8 mouse cellular contexts compared by ENCODE assay signal in genomic region chr6:51178061-51178791, GRCm38 (mm10).
DNase-seq lines count a peak whose midpoint lies in the region; ATAC-seq and TF ChIP-seq lines count a peak whose summit lies in the region.

No protein-coding gene starts in this region.

- 0 out of 2 replicates have a peak overlapping the region, but pooled peaks have one; percentile 3 for H3K4me3 ChIP-seq in hindbrain, embryonic 16.5 days (ENCODE audit: low read length)
- peak overlapping the region; percentile 51 for H3K4me3 ChIP-seq in liver, embryonic 13.5 days (replicated peaks)
- H3K4me3 ChIP-seq in myocyte = peak overlapping the region; percentile 37

- H3K9me3 ChIP-seq in hindbrain, embryonic 16.5 days (ENCODE audit: control insufficient read depth, low read length) = no peaks in the 10 kb centered on the region
- no peaks in the 10 kb centered on the region for H3K9me3 ChIP-seq in liver, embryonic 13.5 days (replicated peaks)

- DNase-seq in cerebellum, postnatal 4 days (ENCODE audit: low spot score in 2 of 2) = peak; percentile 38 to 79
- peak; percentile 95 for DNase-seq in c-Kit-positive CD71-positive TER-119-negative erythroid progenitor cells, embryonic 14.5 days (ENCODE audit: low read depth)
- peak; percentile 81 for DNase-seq in gastrocnemius, postnatal 10 days
- DNase-seq in liver, embryonic 13.5 days = peak; percentile 89
- DNase-seq in thymus, postnatal 25 days = peak; percentile 69

- no peaks in the 10 kb centered on the region for H3K36me3 ChIP-seq in hindbrain, embryonic 16.5 days (ENCODE audit: control insufficient read depth, insufficient read depth, low read length)
- H3K36me3 ChIP-seq in liver, embryonic 13.5 days = no peaks in the 10 kb centered on the region
- H3K36me3 ChIP-seq in myocyte (ENCODE audit: control insufficient read depth, insufficient read depth) = no peaks in the 10 kb centered on the region

- no peak for TF ChIP-seq POLR2A in myocyte (IDR thresholded peaks at IDR 0.05; ENCODE audit: insufficient read length, low read depth)

- H3K9ac ChIP-seq in hindbrain, embryonic 16.5 days (ENCODE audit: low read depth, low read length) = no peak overlapping the region
- 0 out of 2 replicates have a peak overlapping the region, but pooled peaks have one; percentile 14 for H3K9ac ChIP-seq in liver, embryonic 13.5 days

- no peaks in the 10 kb centered on the region for H3K79me2 ChIP-seq in myocyte (ENCODE audit: control insufficient read depth, insufficient read depth)

- WGBS in hindbrain, embryonic 16.5 days = 1% methylated on average over 32 of the region's 34 CpGs
- WGBS in liver, embryonic 13.5 days (ENCODE audit: insufficient replicate concordance) = under 1% methylated on average over 30 of the region's 34 CpGs

- H3K27me3 ChIP-seq in hindbrain, embryonic 16.5 days (replicated peaks; ENCODE audit: control insufficient read depth, insufficient read depth, low read length) = peaks cover 34% of the 10 kb centered on the region
- peaks cover 87% of the 10 kb centered on the region for H3K27me3 ChIP-seq in liver, embryonic 13.5 days
- H3K27me3 ChIP-seq in myocyte (ENCODE audit: control insufficient read depth, insufficient read depth, insufficient read length) = no peaks in the 10 kb centered on the region

- H3K27ac ChIP-seq in hindbrain, embryonic 16.5 days (ENCODE audit: low read depth, low read length) = no peak overlapping the region
- H3K27ac ChIP-seq in liver, embryonic 13.5 days = no peak overlapping the region

- no peak for ATAC-seq in cerebellum, adult (ENCODE audit: insufficient number of reproducible peaks, low FRiP score, low TSS enrichment)
- peak; percentile 96 for ATAC-seq in hindbrain, embryonic 16.5 days
- ATAC-seq in liver, embryonic 13.5 days (ENCODE audit: low read depth) = peak; percentile 98

- no peaks in the 10 kb centered on the region for H3K4me1 ChIP-seq in hindbrain, embryonic 16.5 days (ENCODE audit: control insufficient read depth, insufficient read depth, low read depth, low read length)
- peaks cover 23% of the 10 kb centered on the region for H3K4me1 ChIP-seq in liver, embryonic 13.5 days (replicated peaks)

- H3K4me2 ChIP-seq in hindbrain, embryonic 16.5 days (ENCODE audit: low read length) = peak overlapping the region; percentile 29; the same call in 1 of the 2 replicates
- peak overlapping the region; percentile 75 for H3K4me2 ChIP-seq in liver, embryonic 13.5 days
- H3K4me2 ChIP-seq in myocyte (ENCODE audit: low read depth) = peak overlapping the region; percentile 95

- no peak overlapping the region for H3ac ChIP-seq in myocyte (ENCODE audit: control insufficient read depth, insufficient read length)

TF ChIP-seq in myocyte, 11 proteins besides CTCF, POLR2A, EP300 and RAD21:
- TF ChIP-seq TCF3 (IDR thresholded peaks at IDR 0.05; ENCODE audit: insufficient read length, low read depth) (no peak), USF1 (IDR thresholded peaks at IDR 0.05; ENCODE audit: low read depth) (no peak), SRF (IDR thresholded peaks at IDR 0.05; ENCODE audit: control insufficient read depth, insufficient read length, low read depth) (no peak), E2F4 (IDR thresholded peaks at IDR 0.05; ENCODE audit: insufficient read depth) (peak; percentile 49), CEBPB (IDR thresholded peaks at IDR 0.05; ENCODE audit: insufficient read depth, poor library complexity, severe bottlenecking) (0 out of 2 replicates have a peak, but pooled peaks have one; percentile 27)

Comparison
In these comparisons a context has a peak if more than half of its experiments do, and no peak if none do; other contexts are left out.
1. H3K4me2 ChIP-seq: peak in every context shown above with its lines; median percentile 95 in myocyte; 75 in liver, embryonic 13.5 days; 29 in hindbrain, embryonic 16.5 days.